Mouse (Mus musculus) heart, postnatal 14 days (tissue): ENCODE results near the gene Tlr12. TPM values are rescaled to one million over a fixed set of nuclear protein-coding genes. Genes with fewer than 3 reads are reported as not detected.
"Not testable (repeated sequence)": the region's sequence is repeated elsewhere in the genome, so short reads cannot be mapped to it uniquely, and the experiment has no call there.

Source experiments
- DNase-seq, 2 experiments: peaks; one replicate each; pipeline ENCODE4 v3.0.0; 2021 to 2022
- intact Hi-C: fragments of 180-260 bp; cut with DNase I; formaldehyde crosslinking; loops from one replicate; pipeline ENCODE4 v1.15.1; 2025
- total RNA-seq, 2 experiments: library from RNA; stranded (reverse); gene quantifications; 2 replicates each; pipeline ENCODE4 v1.2.3; 2021

Gene Tlr12
- total RNA-seq, 2 experiments from 2014 or later: 0.76 TPM; not detected in 1

- intact Hi-C loops: no loop called here
- DNase-seq: no peak
Measured at GRCm38 (mm10) chr4:128621109-128621508, 2.7 kb upstream of the Tlr12 start.

GRCm38 (mm10) chr4:128620572-128620971, 2.2 kb upstream of the Tlr12 start:
- DNase-seq: no peak
- intact Hi-C loops: no loop called here

DNA sequence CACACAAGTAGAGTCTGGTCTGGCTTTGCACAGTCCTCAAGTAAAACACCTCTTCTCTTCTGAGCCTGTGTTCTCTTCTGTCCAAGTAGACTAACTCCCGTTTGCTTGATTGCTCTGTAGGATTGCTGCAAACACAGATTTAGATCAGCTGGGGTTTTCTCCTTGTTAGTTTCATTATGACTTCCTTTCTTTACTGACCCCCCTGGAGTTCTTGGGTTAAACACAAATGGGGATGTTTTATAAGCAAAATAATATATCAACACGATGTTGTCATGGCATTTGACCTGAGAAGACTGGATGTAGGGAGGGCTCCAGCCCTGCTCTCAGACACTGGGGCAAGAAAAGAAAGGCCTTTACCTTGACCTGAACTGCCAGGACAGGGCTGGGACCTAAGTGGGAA, 544 bp upstream of the Tlr12 start:
- DNase-seq: no peak
- intact Hi-C loops: no loop called here

DNA sequence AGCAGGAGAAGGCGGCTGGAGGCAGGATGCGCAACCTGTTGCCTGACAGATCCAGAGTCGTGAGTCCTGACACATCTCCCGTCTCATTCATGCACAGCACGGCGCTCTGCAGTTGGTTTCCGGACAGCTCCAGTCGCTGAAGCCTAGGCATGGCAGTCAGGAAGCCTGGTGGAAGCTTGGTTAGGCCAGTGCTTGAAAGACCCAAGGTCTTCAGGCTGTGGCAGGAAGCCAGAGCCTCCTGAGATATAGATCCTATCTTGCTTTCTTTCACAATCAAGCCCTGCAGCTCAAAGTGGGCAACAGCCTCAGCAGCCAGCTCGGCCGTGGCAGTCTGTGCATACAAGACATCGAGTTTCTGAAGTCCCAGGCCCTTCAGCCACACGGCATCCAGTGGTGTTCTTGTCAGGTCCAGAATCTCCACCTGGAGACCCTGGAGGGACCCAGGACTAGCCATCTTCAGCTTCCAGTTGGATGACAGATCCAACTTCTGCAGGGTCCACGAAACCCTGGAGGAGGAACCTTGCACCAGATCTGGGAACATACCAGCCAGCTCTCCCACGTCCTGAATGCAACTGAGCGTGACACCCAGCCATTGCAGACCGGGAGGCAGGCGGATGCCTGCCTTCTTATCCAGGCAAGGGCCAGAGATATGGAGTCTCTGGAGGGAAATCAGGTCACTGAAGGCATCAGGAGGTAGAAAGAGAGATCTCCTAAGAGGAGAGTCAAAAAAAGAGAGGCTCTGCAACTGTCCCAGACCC, 877 bp downstream of the Tlr12 start:
- DNase-seq: no peak
- intact Hi-C loops: no loop called here

DNA sequence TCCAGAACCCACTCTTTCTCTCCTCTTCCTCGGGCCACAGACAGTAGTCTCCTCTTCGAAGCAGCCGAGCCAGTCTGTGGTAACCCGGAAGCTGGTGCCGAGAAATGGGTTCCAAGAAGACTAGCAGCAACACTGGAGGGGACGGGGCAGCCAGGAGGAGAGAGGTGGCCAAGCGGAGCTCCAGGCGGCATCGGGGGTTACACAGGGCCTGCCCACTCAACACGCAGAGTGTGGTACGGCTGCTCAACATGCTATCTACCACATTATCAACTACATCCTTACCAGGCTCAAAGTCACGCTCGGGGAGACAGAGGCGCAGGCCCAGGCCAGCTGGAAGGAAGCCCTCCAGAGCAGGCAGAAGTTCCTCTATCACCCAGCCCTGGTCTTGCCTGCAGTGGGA, 2.7 kb downstream of the Tlr12 start:
- intact Hi-C loops: no loop called here
- no peak for DNase-seq

- intact Hi-C loops: loop anchor here (2.0 to 5.0 kb wide), 2 partner anchors 97 to 164 kb away; no protein-coding TSS in a partner anchor
- peak; percentile 14 to 49 for DNase-seq
Measured at GRCm38 (mm10) chr4:128613326-128613725, 5.1 kb downstream of the Tlr12 start.

- not testable (repeated sequence) for DNase-seq
- intact Hi-C loops: loop anchor here (2.0 to 5.0 kb wide), 3 partner anchors 99 to 249 kb away; no protein-coding TSS in a partner anchor
Measured at GRCm38 (mm10) chr4:128611726-128612125, 6.7 kb downstream of the Tlr12 start.

DNA sequence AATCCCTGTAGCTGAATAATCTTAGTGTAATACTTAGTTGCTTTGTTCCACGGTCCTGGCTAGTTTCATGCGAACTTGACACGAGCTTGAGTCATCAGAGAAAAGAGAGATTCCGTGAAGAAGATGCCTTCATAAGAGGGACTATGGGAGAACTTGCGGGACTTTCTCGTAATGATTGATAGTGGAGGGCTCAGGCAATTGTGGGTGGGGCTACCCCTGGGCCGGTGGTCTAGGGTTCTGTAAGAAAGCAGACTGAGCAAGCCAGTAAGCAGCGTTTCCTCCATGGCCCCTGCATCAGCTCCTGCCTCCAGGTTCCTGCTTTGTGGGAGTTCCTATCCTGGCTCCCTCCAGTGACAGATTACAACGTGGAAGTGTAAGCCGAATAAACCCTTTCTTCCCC, 7.7 kb downstream of the Tlr12 start:
- intact Hi-C loops: loop anchor here (2.0 to 5.0 kb wide), 2 partner anchors 167 to 250 kb away; no protein-coding TSS in a partner anchor
- DNase-seq: no peak

- DNase-seq: peak; percentile 90 to 93
- intact Hi-C loops: loop anchor here (2.0 to 5.0 kb wide), 2 partner anchors 167 to 251 kb away; no protein-coding TSS in a partner anchor
Measured at GRCm38 (mm10) chr4:128609925-128610402, 8.5 kb downstream of the Tlr12 start, which contains the start of gene Zscan20. TSS of gene Zscan20 (minus strand) at chr4:128610098.

- intact Hi-C loops: no loop called here
- no peak for DNase-seq
Measured at GRCm38 (mm10) chr4:128609276-128609924, 9.0 kb downstream of the Tlr12 start.

DNA sequence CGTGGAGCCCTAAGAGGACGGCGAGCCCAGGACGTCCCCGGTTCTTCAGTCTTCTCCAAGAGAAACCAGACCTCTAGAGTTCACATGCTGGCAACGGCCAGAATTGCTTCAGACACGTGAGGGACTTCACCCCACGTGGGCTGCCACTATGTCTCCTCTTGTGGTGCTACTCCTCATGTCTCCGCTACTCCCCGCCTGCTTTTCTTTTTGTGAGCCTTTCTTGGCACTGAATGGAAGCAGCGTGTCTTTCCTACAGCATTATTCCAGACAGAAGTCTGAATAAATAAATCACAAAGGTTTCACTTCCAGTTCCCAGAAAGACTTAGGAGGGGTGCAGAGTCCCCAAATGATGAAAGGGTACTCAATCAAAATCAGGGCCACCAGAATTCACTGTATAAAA, 10.8 kb downstream of the Tlr12 start:
- DNase-seq: no peak
- intact Hi-C loops: no loop called here

DNA sequence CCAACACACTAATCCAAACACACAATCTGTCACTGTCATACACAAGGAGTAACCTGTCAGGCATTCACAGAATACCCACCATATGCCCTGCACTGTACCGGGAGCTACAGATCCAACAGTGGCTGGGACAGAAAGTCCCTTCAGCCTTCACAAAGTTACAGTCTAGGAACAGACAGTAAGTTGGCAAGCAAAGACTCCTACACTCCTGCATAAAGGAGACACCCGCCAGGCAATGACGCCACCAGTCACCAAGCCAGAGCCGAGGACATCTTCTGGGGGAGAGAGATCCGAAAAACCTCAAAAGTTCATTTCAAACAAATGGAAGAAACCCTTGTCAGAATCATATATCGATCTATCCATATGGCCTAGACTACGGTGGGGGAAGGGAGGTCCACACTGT, 11.8 kb downstream of the Tlr12 start:
- intact Hi-C loops: no loop called here
- DNase-seq: no peak

DNA sequence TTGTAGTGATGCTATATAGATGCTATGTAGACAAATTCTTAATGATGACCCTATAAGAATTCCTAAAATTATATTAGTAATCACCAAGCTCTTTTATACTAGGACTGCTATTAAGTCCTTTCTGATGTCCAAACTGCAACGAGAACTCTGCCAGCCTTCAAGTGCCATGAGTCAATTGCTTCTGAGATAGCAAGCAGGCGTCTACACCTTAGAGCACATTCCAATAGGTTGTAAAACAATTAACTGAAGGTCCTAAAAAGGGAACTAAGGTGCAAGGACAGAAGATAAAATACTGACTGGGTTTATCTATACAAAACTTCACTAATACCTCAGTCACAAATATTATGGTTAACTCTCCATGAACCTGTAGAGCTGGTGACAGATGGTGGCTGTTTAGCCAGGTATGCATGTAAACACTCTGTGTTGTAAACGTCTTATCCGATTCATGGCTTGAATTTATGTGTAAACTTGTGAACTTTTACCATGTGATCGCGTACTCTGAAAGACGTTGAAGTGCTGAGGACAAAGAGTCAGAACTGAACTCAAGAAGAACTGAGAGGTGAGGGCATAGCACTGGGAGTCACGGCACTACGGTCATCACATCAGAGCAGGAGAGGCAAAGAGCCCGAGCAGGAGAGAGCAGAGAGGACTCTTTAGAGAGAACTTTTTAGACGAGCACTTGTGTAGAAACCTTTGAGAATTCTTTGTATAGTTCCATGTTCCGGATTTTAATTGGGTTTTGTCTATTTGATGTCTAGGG, 20.4 kb downstream of the Tlr12 start:
- no peak for DNase-seq
- intact Hi-C loops: no loop called here

- DNase-seq: no peak
- intact Hi-C loops: no loop called here
Measured at GRCm38 (mm10) chr4:128594062-128594461, 24.4 kb downstream of the Tlr12 start.

DNA sequence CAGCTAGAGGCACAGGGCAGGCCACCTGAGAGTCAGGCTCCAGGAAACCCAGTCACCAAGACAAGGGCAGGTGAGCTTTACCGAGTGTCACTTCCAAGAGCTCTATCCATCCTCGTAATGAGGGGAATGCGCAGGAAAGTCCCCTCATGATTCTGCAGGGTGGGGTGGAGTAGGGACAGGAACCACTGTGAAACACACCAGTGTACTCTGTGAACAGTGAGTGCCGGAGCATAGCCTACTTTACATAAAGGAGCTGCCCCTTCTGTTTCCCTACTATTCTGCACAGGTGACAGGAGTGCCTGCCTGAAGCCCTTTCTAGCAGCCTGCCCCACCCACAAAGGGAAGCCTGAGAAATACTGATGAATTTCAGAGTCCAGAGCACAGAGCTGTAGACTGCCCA, 25.1 kb downstream of the Tlr12 start:
- no peak for DNase-seq
- intact Hi-C loops: no loop called here

- DNase-seq: peak; percentile 10 to 15
- intact Hi-C loops: no loop called here
Measured at GRCm38 (mm10) chr4:128579182-128579581, 39.2 kb downstream of the Tlr12 start.

GRCm38 (mm10) chr4:128575811-128576210, 42.6 kb downstream of the Tlr12 start:
- intact Hi-C loops: no loop called here
- peak in 1 of 2 experiments; percentile 9 for DNase-seq
